Mouse (Mus musculus) olfactory bulb, adult 2 months (tissue): ENCODE results near the gene Nptx1.

Source experiments
- CTCF ChIP-seq: fragments of 200-500 bp; IDR thresholded peaks from 2 replicates; pipeline ENCODE4 v1.5.1; 2012; ENCODE audit warnings: low read depth, mild to moderate bottlenecking, low read length, moderate library complexity; ENCODE audit not compliant: insufficient read depth
- POLR2A ChIP-seq: fragments of 200-500 bp; IDR thresholded peaks from 2 replicates; pipeline ENCODE4 v1.6.1; 2012; ENCODE audit warnings: mild to moderate bottlenecking, low read depth, low read length, moderate library complexity; ENCODE audit not compliant: insufficient read depth

- TF ChIP-seq CTCF (no peak), POLR2A (no peak)
Measured at GRCm38 (mm10) chr11:119548741-119549370, 1.3 kb upstream of the Nptx1 start.
